Mouse (Mus musculus): ENCODE measurements around the gene Ap3s2. TPM values are rescaled to one million over a fixed set of nuclear protein-coding genes. Genes with fewer than 3 reads are reported as not detected.

The Ap3s2 gene
- polyA plus RNA-seq, 1 experiment: not detected

DNA sequence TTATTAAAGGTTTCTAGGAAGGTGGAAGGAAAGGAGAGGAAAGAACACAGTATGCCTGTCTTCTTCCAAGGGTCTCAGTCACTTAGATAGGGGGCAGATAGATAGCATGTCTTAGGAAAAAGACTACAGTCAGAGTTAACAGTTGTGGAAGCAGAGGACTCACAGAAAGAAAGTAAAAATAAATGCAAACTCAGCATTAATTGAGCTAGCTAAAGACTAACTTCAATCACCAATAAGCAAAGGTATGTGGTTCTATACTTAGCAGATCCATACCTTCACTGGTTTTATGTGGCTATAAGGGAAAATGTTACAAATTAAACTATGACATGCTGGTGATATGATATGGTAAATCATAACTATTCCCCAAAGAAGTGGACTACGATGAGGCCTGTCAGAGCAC is 25.7 kb downstream of the Ap3s2 start:
- Histone ChIP-seq H3K4me1 (ENCODE audit: control insufficient read depth, insufficient read depth, low read length) (no peaks in the 10 kb centered on the region), H3K4me3 (ENCODE audit: insufficient read depth, low read depth, low read length) (no peak overlapping the region), H3K27ac (ENCODE audit: insufficient read depth, low read depth, low read length) (no peak overlapping the region)
- WGBS: 93% methylated on average over 1 of the region's 1 CpGs
- no peak for TF ChIP-seq CTCF (IDR thresholded peaks at IDR 0.05; ENCODE audit: insufficient read depth, low read depth, low read length)
- no peak for TF ChIP-seq POLR2A (IDR thresholded peaks at IDR 0.05; ENCODE audit: insufficient read depth, low read depth, low read length)

DNA sequence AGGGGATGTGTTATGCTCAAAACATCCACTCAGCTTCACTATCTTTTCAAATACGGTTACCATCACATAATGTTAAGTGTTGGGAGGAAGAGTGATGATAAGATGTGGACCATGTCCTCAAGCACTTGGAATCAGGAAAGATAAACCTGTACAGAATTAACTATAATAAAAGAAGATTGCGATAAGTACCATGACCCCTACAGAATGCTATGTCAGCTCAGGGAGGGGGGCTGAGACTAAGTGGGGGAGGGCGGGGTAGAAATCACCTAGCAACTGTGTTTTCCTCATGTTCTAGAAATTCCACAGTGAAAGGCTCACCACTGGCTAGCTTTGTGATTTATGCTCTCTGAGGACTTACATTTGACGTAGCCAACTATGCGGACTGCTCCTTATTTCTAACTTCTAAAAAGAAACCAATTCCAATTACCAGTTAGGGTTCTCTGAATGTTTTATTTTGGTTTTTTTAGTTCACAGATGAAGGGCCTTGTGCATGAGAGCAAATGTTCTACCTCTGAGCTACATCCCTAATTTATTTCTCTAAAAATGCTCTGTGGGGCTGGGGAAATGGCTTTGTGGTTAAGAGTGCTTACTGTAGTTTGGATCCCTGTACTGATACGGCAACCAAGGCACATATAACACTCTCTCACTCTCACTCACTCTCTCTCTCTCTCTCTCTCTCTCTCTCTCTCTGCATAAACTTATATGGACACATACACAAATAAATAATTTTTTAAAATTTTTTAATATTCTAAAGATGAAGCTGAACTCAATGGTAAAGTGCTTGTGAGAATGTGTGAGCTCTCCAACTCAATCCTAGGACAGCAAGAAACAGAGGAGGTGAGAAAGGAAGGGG is 27.6 kb downstream of the Ap3s2 start:
- Histone ChIP-seq H3K4me1 (ENCODE audit: control insufficient read depth, insufficient read depth, low read length) (peaks cover 3% of the 10 kb centered on the region; the same call in 1 of the 2 replicates), H3K27ac (ENCODE audit: insufficient read depth, low read depth, low read length) (no peak overlapping the region), H3K4me3 (ENCODE audit: insufficient read depth, low read depth, low read length) (no peak overlapping the region)
- 93% methylated on average over 6 of the region's 6 CpGs for WGBS
- TF ChIP-seq CTCF (IDR thresholded peaks at IDR 0.05; ENCODE audit: insufficient read depth, low read depth, low read length) (no peak), POLR2A (IDR thresholded peaks at IDR 0.05; ENCODE audit: insufficient read depth, low read depth, low read length) (no peak)

DNA sequence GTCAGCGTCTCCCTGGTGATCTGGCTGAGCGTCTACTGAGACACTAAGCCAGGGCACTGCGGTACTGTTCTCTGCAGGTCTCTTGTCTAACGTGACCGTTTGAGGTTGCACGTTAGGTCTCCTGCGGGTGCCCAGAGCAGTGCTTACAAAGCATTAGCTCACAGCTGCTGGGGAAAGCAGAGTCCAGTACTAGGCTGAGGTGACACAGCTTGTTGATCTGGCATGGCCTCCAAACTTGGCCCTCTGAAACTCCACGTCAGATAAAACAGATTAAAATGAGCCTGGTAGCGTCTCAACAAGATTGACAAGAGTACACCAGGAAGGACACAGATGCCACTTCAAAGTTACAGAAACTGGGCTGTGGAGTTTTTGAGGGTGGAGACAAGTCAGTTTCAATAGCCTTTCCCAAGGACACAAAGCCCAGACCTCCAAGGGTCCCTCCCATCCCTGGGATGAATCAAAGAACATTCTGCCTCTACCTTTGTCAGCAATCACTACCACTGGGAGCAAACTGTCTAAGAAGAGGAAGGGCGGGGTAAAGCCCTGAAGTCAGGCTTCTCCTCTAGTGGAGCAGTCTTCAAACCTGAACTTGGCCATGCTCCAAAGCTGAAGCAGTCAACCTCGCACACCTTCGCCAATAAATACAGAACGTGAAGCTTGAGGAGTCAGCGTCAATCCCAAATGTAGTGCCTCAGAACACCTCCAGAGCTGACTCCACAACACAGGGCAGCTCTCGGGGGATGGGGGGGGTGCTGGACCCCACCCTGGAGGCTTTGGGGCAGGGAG is 29.8 kb downstream of the Ap3s2 start:
- TF ChIP-seq CTCF (IDR thresholded peaks at IDR 0.05; ENCODE audit: insufficient read depth, low read depth, low read length): no peak
- no peak for TF ChIP-seq POLR2A (IDR thresholded peaks at IDR 0.05; ENCODE audit: insufficient read depth, low read depth, low read length)
- H3K4me3 ChIP-seq (ENCODE audit: insufficient read depth, low read depth, low read length): no peak overlapping the region
- no peak overlapping the region for H3K27ac ChIP-seq (ENCODE audit: insufficient read depth, low read depth, low read length)
- WGBS: 88% methylated on average over 15 of the region's 15 CpGs
- H3K4me1 ChIP-seq (ENCODE audit: control insufficient read depth, insufficient read depth, low read length): peaks cover 6% of the 10 kb centered on the region

DNA sequence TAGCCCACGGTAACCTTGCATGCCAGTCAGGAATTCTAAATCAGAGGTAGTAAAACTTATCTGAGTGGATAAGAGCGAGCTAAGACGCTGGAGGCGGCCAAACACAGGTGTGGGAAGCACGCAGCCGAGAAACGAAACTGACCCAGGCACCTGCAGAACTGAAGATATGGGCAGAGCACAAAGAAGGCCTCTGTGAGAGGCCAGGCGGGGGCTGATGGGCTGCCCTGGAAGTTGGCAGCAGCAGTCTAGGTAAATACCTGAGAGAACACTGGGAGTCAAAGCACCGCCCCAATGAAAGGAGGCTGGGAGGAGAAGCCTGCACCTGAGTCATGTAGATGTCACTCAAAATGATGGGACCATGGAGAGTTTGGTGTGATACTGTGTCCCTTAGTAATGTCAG is 31.8 kb downstream of the Ap3s2 start:
- TF ChIP-seq CTCF (IDR thresholded peaks at IDR 0.05; ENCODE audit: insufficient read depth, low read depth, low read length) (no peak), POLR2A (IDR thresholded peaks at IDR 0.05; ENCODE audit: insufficient read depth, low read depth, low read length) (no peak)
- H3K4me1 ChIP-seq (ENCODE audit: control insufficient read depth, insufficient read depth, low read length): peaks cover 6% of the 10 kb centered on the region
- H3K4me3 ChIP-seq (ENCODE audit: insufficient read depth, low read depth, low read length): no peak overlapping the region
- 95% methylated on average over 9 of the region's 9 CpGs for WGBS
- no peak overlapping the region for H3K27ac ChIP-seq (ENCODE audit: insufficient read depth, low read depth, low read length)

DNA sequence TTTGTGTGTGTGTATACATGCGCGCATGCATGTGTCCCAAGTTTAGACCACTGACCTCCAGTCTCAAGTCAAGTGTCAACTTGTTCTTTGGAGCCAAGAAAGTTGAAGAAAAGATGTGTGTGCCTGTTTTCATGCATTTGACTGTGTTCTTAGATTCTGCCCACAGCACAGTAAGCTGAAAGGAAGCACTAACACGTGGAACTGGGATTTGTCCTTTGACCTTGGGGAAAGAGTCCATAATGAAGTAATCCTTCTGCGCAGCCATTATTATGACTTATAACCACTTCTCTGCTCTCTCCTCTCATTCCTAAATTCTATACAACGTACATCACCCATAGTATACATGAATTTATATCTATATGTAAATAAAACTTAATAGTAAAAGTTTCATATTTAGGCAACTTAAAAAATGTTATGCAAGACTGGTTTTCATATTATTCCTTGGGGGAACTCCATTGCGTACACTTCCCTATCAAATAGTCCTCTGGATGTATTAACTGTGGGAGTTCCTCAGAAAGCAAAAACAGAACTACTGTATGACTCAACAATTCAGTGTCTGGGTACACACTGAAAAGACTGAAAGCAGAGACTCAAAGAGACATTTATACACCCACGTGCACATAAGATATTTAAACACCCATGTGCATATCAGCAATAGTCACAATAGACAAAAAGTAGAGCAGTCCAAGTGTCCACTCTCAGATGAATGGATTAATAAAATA is 36.7 kb downstream of the Ap3s2 start:
- TF ChIP-seq POLR2A (IDR thresholded peaks at IDR 0.05; ENCODE audit: insufficient read depth, low read depth, low read length) (no peak), CTCF (IDR thresholded peaks at IDR 0.05; ENCODE audit: insufficient read depth, low read depth, low read length) (no peak)

DNA sequence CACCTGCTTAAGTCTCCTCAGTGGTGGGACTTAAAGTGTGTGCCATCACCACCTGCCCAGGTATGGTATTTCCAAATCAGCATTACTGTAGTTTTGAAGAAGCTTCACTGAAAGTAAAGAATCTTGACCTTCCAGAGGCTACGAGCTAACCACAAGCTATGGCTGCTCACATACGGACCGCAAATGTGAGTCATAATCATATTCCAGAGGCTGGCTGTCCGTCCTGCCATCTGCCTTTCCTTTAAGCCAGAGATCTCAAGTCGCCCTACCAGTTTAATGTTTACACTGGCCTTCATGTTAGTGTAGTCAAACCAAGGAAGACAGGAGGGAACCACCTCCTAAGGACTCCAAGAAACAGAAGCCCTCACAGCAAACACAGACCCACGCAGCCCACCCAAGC is 38.5 kb downstream of the Ap3s2 start:
- TF ChIP-seq POLR2A (IDR thresholded peaks at IDR 0.05; ENCODE audit: insufficient read depth, low read depth, low read length) (no peak), CTCF (IDR thresholded peaks at IDR 0.05; ENCODE audit: insufficient read depth, low read depth, low read length) (no peak)
- Histone ChIP-seq H3K27ac (ENCODE audit: insufficient read depth, low read depth, low read length) (no peak overlapping the region), H3K4me3 (ENCODE audit: insufficient read depth, low read depth, low read length) (no peak overlapping the region), H3K4me1 (ENCODE audit: control insufficient read depth, insufficient read depth, low read length) (no peaks in the 10 kb centered on the region; the same call in 1 of the 2 replicates)
- 98% methylated on average over 6 of the region's 6 CpGs for WGBS

More for the DNA sequence above, 36.7 kb downstream of the Ap3s2 start:
- no peak overlapping the region for H3K4me3 ChIP-seq (ENCODE audit: insufficient read depth, low read depth, low read length)
- H3K4me1 ChIP-seq (ENCODE audit: control insufficient read depth, insufficient read depth, low read length): peaks cover 6% of the 10 kb centered on the region
- H3K27ac ChIP-seq (ENCODE audit: insufficient read depth, low read depth, low read length): no peak overlapping the region
- 87% methylated on average over 7 of the region's 7 CpGs for WGBS

- WGBS: 49% methylated on average over 3 of the region's 3 CpGs
- H3K4me1 ChIP-seq (ENCODE audit: control insufficient read depth, insufficient read depth, low read length): no peaks in the 10 kb centered on the region; the same call in 1 of the 2 replicates
- H3K27ac ChIP-seq (ENCODE audit: insufficient read depth, low read depth, low read length): no peak overlapping the region
- no peak overlapping the region for H3K4me3 ChIP-seq (ENCODE audit: insufficient read depth, low read depth, low read length)
- no peak for TF ChIP-seq POLR2A (IDR thresholded peaks at IDR 0.05; ENCODE audit: insufficient read depth, low read depth, low read length)
- no peak for TF ChIP-seq CTCF (IDR thresholded peaks at IDR 0.05; ENCODE audit: insufficient read depth, low read depth, low read length)
Measured at GRCm38 (mm10) chr7:79880998-79881397, 39.5 kb downstream of the Ap3s2 start.

DNA sequence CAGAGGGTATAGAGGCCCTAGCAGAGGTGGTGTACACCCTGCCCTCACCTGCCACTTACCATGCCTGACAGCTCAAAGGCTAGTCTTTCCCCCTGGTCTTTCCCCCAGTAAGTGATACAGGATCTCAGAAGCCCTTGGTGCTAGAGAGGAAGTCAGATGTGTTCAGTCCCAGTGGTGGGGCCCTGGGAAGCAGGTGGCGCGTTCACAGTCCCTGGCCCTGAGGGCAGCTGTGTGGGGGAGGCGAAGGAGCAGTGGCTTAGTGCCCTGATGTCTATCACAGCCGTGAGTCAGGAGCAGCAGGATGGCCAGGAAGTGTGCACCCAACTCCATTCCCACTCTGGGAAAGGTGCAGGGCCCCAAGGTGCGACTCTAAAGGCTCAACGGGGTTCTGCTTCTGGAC is 40.4 kb downstream of the Ap3s2 start:
- no peak overlapping the region for H3K4me3 ChIP-seq (ENCODE audit: insufficient read depth, low read depth, low read length)
- no peak overlapping the region for H3K27ac ChIP-seq (ENCODE audit: insufficient read depth, low read depth, low read length)
- TF ChIP-seq POLR2A (IDR thresholded peaks at IDR 0.05; ENCODE audit: insufficient read depth, low read depth, low read length): no peak
- TF ChIP-seq CTCF (IDR thresholded peaks at IDR 0.05; ENCODE audit: insufficient read depth, low read depth, low read length): no peak
- H3K4me1 ChIP-seq (ENCODE audit: control insufficient read depth, insufficient read depth, low read length): no peaks in the 10 kb centered on the region; the same call in 1 of the 2 replicates
- WGBS: 92% methylated on average over 6 of the region's 6 CpGs
